Mouse (Mus musculus) hindbrain, embryonic 14.5 days (tissue): Measurements from ENCODE around the gene Ckap2. TPM values are rescaled to one million over a fixed set of nuclear protein-coding genes. Genes with fewer than 3 reads are reported as not detected.

Experiments used
- ATAC-seq: fragments of 200-750 bp; cut with Nextera tagmentation; 2 replicates; pipeline ENCODE4 v1.8.0; 2017; ENCODE audit warnings: moderate number of reproducible peaks, mild to moderate bottlenecking, moderate TSS enrichment, moderate library complexity; ENCODE audit not compliant: low FRiP score
- DNase-seq: peaks from one replicate; pipeline ENCODE4 v3.0.0-alpha.2; 2015; ENCODE audit warnings: low spot score
- H3K27ac ChIP-seq: fragments of 300-500 bp; sonication (generic); 2 replicates; pipeline ENCODE4 v1.5.1; 2014; ENCODE audit warnings: mild to moderate bottlenecking, moderate library complexity
- H3K27me3 ChIP-seq: fragments of 300-500 bp; sonication (generic); 2 replicates; pipeline ENCODE4 v1.6.1; 2014; ENCODE audit warnings: mild to moderate bottlenecking, low read length, mixed read lengths; ENCODE audit not compliant: control insufficient read depth, insufficient read depth
- H3K36me3 ChIP-seq: fragments of 300-500 bp; sonication (generic); replicated peaks from 2 replicates; pipeline ENCODE4 v1.6.1; 2014; ENCODE audit not compliant: control insufficient read depth, insufficient read depth
- H3K4me1 ChIP-seq: fragments of 300-500 bp; sonication (generic); replicated peaks from 2 replicates; pipeline ENCODE4 v1.6.1; 2014; ENCODE audit warnings: antibody characterized with exemption, low read length, mixed read lengths; ENCODE audit not compliant: control insufficient read depth, insufficient read depth
- H3K4me2 ChIP-seq: fragments of 300-500 bp; sonication (generic); replicated peaks from 2 replicates; pipeline ENCODE4 v1.6.1; 2014; ENCODE audit warnings: mild to moderate bottlenecking, moderate library complexity
- H3K4me3 ChIP-seq: fragments of 300-500 bp; sonication (generic); replicated peaks from 2 replicates; pipeline ENCODE4 v1.5.1; 2014; ENCODE audit warnings: mild to moderate bottlenecking, low read length
- H3K9ac ChIP-seq: fragments of 300-500 bp; sonication (generic); 2 replicates; pipeline ENCODE4 v1.6.1; 2014
- H3K9me3 ChIP-seq: fragments of 300-500 bp; sonication (generic); 2 replicates; pipeline ENCODE4 v1.6.1; 2016; ENCODE audit warnings: low read length; ENCODE audit not compliant: control insufficient read depth
- WGBS: fragments of 180-500 bp; shearing (Covaris S2); extraction: QIAGEN DNeasy Blood & Tissue Kit; methylation state at CpG from one replicate; pipeline ENCODE4 v1.1.7; 2014; 5-methylcytosine and 5-hydroxymethylcytosine counted together
- polyA plus RNA-seq: library from polyadenylated mRNA; unstranded; fragments of >200 nt; fragmentation: Nextera tagmentation; extraction: Ambion mirVana; gene quantifications from 2 replicates; pipeline ENCODE4 v1.2.1, GENCODE M21; 2014

The Ckap2 gene
- 14.2 and 14.9 TPM in 2 replicates for polyA plus RNA-seq

DNA sequence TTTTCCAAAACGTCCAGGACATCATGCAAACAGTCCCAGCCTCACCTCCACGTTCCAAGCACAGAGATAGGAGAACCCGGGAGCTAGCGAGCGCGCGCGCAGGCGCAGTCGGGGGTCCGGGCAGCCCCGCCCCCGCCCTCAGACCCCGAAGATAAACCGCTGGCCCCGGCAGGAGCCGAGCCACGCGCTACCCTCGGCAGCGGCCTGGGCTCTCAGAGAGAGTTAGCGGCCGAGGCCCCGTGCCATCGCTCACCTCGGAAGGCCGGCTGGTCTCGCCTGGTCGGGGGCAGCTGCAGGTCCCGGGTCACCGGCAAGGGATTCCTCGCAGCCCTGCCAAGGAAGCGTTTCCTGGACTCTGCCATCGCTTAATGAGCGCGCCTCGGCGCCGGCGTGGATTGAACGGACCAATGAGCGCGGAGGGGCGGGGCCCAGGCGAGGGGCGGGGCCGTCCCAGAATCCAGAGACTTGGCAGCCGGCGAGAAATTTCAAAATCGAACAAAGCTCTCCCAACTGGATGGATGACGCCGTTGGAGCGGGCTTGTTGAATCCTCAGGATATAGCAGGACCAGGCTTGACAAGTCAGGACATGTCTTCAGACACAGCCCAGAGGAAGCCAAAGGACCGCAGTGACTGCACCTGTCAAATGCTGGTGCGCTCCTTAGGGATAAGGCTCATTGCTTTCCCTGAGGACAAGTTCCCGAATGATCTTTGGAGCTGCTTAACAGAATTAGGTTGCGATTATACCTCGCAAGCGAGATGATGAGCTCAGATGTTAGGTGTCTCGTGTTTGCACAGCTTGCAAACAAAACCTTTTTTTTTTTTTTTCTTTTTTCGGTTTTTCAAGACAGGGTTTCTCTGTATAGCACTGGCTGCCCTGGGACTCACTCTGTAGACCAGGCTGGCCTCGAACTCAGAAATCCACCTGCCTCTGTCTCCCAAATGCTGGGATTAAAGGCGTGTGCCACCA is at the start of gene Ckap2:
Ckap2 (minus strand) TSS at position 389 of the 967 bp plus-strand sequence.
- WGBS, result 3% methylated on average over 63 of the region's 63 CpGs
- Histone ChIP-seq H3K4me2 (peak within 1 kb of the TSS; percentile 61), H3K4me3 (peak within 1 kb of the TSS; percentile 56), H3K27ac (peak within 1 kb of the TSS; percentile 73), H3K27me3 (no peaks in the 10 kb centered on the region), H3K36me3 (no peaks in the 10 kb centered on the region), H3K9me3 (no peaks in the 10 kb centered on the region), H3K9ac (peak within 1 kb of the TSS; percentile 60), H3K4me1 (peaks cover 8% of the 10 kb centered on the region)
- peak; percentile 91 for DNase-seq
- peak; percentile 98 for ATAC-seq

DNA sequence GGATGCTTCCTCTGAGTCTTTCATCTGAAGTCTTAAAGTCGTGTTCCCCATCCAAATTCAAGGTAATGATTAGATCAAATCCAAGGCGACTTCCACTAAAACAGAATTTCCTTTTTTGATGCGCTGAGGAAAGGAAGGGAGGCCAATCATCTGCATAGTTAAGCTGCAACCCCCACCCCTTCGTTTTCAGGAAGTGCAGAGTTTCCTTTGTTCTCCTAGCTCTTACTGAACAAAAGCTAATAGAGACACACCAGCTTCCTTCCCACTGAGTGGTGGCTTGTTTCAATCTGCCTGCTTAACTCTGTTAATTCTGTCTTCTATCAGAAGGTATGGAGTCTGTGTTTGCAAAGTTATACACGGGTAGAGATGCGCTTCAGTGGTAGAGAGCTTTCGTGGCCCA is 43.0 kb upstream of the Ckap2 start:
- Histone ChIP-seq H3K4me1 (no peaks in the 10 kb centered on the region), H3K27me3 (peaks cover 19% of the 10 kb centered on the region), H3K4me3 (0 out of 2 replicates have a peak overlapping the region, but pooled peaks have one; percentile 48), H3K36me3 (peaks cover 2% of the 10 kb centered on the region; the same call in 1 of the 2 replicates), H3K9ac (no peak overlapping the region), H3K9me3 (no peaks in the 10 kb centered on the region), H3K4me2 (peak overlapping the region; percentile 15), H3K27ac (no peak overlapping the region)
- 34% methylated on average over 7 of the region's 7 CpGs for WGBS
- DNase-seq (no peak), ATAC-seq (no peak)

DNA sequence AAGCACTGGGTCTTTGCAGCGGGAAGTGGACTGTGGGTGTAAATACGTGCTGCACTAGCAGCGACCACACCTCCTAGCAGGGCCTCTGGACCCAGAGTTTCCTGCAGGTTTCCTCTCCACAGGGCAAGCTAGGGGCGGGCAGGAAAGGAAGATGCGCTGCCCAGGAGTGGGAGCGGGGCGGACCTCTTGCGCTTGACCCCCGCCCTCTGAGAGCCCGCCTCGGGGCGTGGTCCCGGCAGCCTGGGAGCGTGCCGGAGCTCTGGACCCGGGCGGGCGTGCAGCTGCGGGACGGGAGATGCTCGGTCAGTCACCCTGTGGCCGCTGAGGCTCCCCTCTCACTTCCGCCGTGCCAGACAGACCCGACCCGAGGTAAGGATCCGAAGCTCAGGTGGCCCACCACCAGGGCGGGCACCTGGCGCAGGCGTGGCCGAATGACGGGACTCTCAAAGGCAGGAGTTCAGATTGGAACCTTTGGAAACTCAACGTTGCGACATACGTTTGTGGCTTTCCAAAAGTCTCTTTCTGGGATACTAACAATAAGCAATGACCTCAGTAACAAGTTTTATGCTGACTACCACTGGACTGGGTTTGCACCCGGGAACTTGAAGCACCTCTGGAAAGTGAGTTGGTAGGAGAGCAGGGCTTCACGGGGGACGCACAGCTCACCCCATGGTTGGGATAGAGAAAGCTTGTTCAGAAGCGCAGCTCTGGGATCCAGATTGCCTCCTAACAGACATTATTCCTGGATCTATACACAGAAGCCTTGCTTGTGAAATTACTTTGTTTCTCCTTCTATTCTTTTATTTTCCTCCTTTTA is 41.6 kb upstream of the Ckap2 start, which contains the start of gene Thsd1:
Thsd1 (plus strand) TSS at position 253 of the 817 bp plus-strand sequence.
- H3K4me1 ChIP-seq, result no peaks in the 10 kb centered on the region
- under 1% methylated on average over 39 of the region's 39 CpGs for WGBS
- H3K9ac ChIP-seq, result peak within 1 kb of the TSS; percentile 59
- H3K36me3 ChIP-seq, result peaks cover 11% of the 10 kb centered on the region; the same call in 1 of the 2 replicates
- no peak within 1 kb of the TSS for H3K27ac ChIP-seq
- no peak for DNase-seq
- no peaks in the 10 kb centered on the region for H3K9me3 ChIP-seq
- peaks cover 19% of the 10 kb centered on the region for H3K27me3 ChIP-seq
- H3K4me3 ChIP-seq, result peak within 1 kb of the TSS; percentile 48
- peak; percentile 78 for ATAC-seq
- peak within 1 kb of the TSS; percentile 85 for H3K4me2 ChIP-seq

DNA sequence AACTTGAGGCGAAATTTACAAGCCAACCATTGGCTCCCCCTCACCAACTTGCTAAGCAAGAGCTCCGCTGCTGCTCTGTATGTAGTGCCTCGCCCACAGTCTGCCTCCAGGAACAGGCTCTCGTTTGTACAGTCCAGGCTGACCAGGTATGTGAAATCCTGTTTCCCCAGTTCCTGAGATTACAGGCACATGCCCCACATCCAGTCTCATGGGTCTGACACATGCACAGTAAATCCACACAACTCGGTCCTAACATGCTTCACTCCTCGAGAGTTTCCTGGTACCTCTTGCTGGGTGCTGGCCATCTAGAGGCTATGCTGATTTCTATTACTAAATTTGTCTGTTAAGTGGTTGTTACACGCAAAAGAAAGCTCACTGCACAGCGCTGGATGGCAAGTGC is 40.7 kb upstream of the Ckap2 start:
- no peak overlapping the region for H3K9ac ChIP-seq
- no peaks in the 10 kb centered on the region for H3K9me3 ChIP-seq
- H3K27me3 ChIP-seq, result peaks cover 19% of the 10 kb centered on the region
- H3K4me3 ChIP-seq, result no peak overlapping the region
- no peak for ATAC-seq
- WGBS, result 65% methylated on average over 8 of the region's 8 CpGs
- peaks cover 15% of the 10 kb centered on the region; the same call in 1 of the 2 replicates for H3K36me3 ChIP-seq
- H3K4me1 ChIP-seq, result no peaks in the 10 kb centered on the region
- DNase-seq, result no peak
- no peak overlapping the region for H3K27ac ChIP-seq
- H3K4me2 ChIP-seq, result peak overlapping the region; percentile 85; the same call in 1 of the 2 replicates

- Histone ChIP-seq H3K4me3 (no peak overlapping the region), H3K9me3 (no peaks in the 10 kb centered on the region), H3K4me2 (no peak overlapping the region), H3K4me1 (no peaks in the 10 kb centered on the region), H3K27me3 (no peaks in the 10 kb centered on the region), H3K9ac (no peak overlapping the region), H3K36me3 (peaks cover 81% of the 10 kb centered on the region), H3K27ac (no peak overlapping the region)
- 95% methylated on average over 10 of the region's 10 CpGs for WGBS
- DNase-seq (no peak), ATAC-seq (no peak)
Observed at GRCm38 (mm10) chr8:22214826-22215225, 29.2 kb upstream of the Ckap2 start.

GRCm38 (mm10) chr8:22209012-22209411 is 23.4 kb upstream of the Ckap2 start:
- Histone ChIP-seq H3K9ac (no peak overlapping the region), H3K27me3 (no peaks in the 10 kb centered on the region), H3K36me3 (peaks cover 67% of the 10 kb centered on the region), H3K9me3 (no peaks in the 10 kb centered on the region), H3K4me3 (no peak overlapping the region), H3K4me2 (no peak overlapping the region), H3K27ac (no peak overlapping the region), H3K4me1 (no peaks in the 10 kb centered on the region)
- WGBS, result 70% methylated on average over 5 of the region's 5 CpGs
- DNase-seq, result no peak
- ATAC-seq, result no peak

DNA sequence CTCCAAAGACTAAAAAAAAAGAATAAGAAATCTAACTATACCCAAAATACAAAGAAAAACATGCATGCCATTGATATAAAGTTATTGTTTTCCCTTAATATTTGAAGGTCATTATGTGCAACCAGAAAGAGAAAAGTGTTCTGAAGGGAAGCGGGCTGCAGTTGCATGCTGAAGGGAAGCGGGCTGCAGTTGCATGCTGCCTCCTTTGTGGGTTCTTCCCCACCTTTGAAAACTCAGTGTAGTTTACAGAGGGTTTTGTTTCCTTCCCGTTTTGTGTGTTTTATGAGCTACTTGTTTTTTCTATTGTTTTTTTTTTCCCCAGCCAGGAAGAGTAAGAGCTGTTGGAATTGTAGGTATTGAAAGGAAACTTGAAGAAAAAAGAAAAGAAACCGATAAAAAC is 21.9 kb upstream of the Ckap2 start:
- no peaks in the 10 kb centered on the region for H3K9me3 ChIP-seq
- no peak overlapping the region for H3K27ac ChIP-seq
- H3K36me3 ChIP-seq, result peaks cover 70% of the 10 kb centered on the region
- no peaks in the 10 kb centered on the region for H3K4me1 ChIP-seq
- H3K4me2 ChIP-seq, result no peak overlapping the region
- no peak overlapping the region for H3K9ac ChIP-seq
- WGBS, result 76% methylated on average over 4 of the region's 4 CpGs
- no peaks in the 10 kb centered on the region for H3K27me3 ChIP-seq
- no peak for ATAC-seq
- no peak overlapping the region for H3K4me3 ChIP-seq
- DNase-seq, result no peak

DNA sequence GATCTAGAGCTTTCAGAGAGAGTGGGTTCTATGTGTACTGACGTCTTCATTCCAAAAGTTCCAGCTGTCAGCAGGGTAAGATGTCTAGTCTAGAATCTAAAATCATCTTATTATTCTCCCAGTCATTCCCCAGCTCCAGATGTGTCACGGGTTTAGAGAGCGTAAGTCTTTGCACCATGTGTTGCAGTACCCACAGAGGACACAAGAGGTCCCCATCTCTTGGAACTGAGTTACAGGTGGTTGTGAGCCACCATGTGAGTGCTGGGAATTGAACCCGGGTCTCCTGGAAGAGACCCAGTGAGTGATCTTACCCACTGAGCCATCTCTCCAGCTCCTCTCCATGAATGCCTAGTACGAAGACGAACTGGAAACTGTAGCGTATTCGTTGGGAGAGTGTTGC is 13.9 kb upstream of the Ckap2 start:
- Histone ChIP-seq H3K27ac (no peak overlapping the region), H3K4me1 (peaks cover 2% of the 10 kb centered on the region), H3K36me3 (peaks cover 39% of the 10 kb centered on the region), H3K4me2 (no peak overlapping the region), H3K9me3 (no peaks in the 10 kb centered on the region), H3K4me3 (no peak overlapping the region), H3K9ac (no peak overlapping the region), H3K27me3 (no peaks in the 10 kb centered on the region)
- WGBS, result 99% methylated on average over 8 of the region's 8 CpGs
- no peak for DNase-seq
- ATAC-seq, result no peak

DNA sequence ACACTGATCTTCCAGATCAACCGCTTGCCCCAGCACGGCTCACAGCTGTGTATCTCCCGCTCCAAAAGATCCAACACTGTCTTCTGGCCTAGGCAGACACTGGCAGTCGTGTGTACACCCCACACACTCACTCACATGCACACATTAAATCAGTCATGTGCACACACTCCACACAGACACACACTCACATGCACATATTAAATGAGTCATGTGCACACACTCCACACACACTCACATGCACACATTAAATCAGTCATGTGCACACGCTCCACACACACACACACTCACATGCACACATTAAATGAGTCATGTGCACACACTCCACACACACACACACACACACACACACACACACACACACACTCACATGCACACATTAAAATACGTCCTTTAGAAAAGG is 12.3 kb upstream of the Ckap2 start:
- no peak overlapping the region for H3K4me3 ChIP-seq
- no peaks in the 10 kb centered on the region for H3K9me3 ChIP-seq
- H3K27me3 ChIP-seq, result no peaks in the 10 kb centered on the region
- H3K4me2 ChIP-seq, result no peak overlapping the region
- ATAC-seq, result no peak
- H3K36me3 ChIP-seq, result peaks cover 23% of the 10 kb centered on the region
- H3K27ac ChIP-seq, result no peak overlapping the region
- 92% methylated on average over 6 of the region's 6 CpGs for WGBS
- H3K4me1 ChIP-seq, result peaks cover 14% of the 10 kb centered on the region
- no peak for DNase-seq
- H3K9ac ChIP-seq, result no peak overlapping the region
